Mouse (Mus musculus) left cerebral cortex, adult 8-10 months (tissue): ENCODE results near the gene Apbb2. TPM values are rescaled to one million over a fixed set of nuclear protein-coding genes. Genes with fewer than 3 reads are reported as not detected.

Source experiments
- DNase-seq, 2 experiments: peaks; one replicate each; pipeline ENCODE4 v3.0.0; 2022; ENCODE audit warnings: low spot score in 2 of 2
- total RNA-seq, 4 experiments: library from RNA; stranded (reverse); gene quantifications; 2 replicates each; pipeline ENCODE4 v1.2.4; 2022

Apbb2 gene
- total RNA-seq = 10 to 100 TPM; 59.4 to 65.7 (median 61.0) TPM

GRCm38 (mm10) chr5:66618597-66618996 lies at the start of gene Apbb2:
TSS of gene Apbb2 (minus strand) at chr5:66618784.
- DNase-seq = peak; percentile 85 to 91

- DNase-seq = no peak
These were observed 35.6 kb upstream of the Apbb2 start for GRCm38 (mm10) chr5:66654220-66654619.

- DNase-seq = no peak
These were observed 28.9 kb upstream of the Apbb2 start for GRCm38 (mm10) chr5:66647504-66647903.

- DNase-seq = no peak
These were observed 24.7 kb upstream of the Apbb2 start for GRCm38 (mm10) chr5:66643260-66643659.

- no peak for DNase-seq
These were observed 23.6 kb upstream of the Apbb2 start for GRCm38 (mm10) chr5:66642156-66642555.

GRCm38 (mm10) chr5:66635459-66636079 lies 17.0 kb upstream of the Apbb2 start:
- no peak for DNase-seq

GRCm38 (mm10) chr5:66627805-66628204 lies 9.2 kb upstream of the Apbb2 start:
- no peak for DNase-seq

- DNase-seq = peak; percentile 76 to 81
These were observed 1.6 kb upstream of the Apbb2 start for GRCm38 (mm10) chr5:66620191-66620625.

GRCm38 (mm10) chr5:66619675-66620074 lies 1.1 kb upstream of the Apbb2 start:
- DNase-seq = no peak

GRCm38 (mm10) chr5:66619195-66619594 lies 611 bp upstream of the Apbb2 start:
- DNase-seq = no peak

- DNase-seq = no peak
These were observed 593 bp downstream of the Apbb2 start for GRCm38 (mm10) chr5:66617921-66618460.

- DNase-seq = no peak
These were observed 3.6 kb downstream of the Apbb2 start for GRCm38 (mm10) chr5:66614940-66615339.

GRCm38 (mm10) chr5:66613725-66614124 lies 4.9 kb downstream of the Apbb2 start:
- DNase-seq = no peak

- no peak for DNase-seq
These were observed 5.6 kb downstream of the Apbb2 start for GRCm38 (mm10) chr5:66612964-66613363.

GRCm38 (mm10) chr5:66611851-66612250 lies 6.7 kb downstream of the Apbb2 start:
- DNase-seq = no peak

GRCm38 (mm10) chr5:66611361-66611760 lies 7.2 kb downstream of the Apbb2 start:
- DNase-seq = no peak

GRCm38 (mm10) chr5:66610270-66610669 lies 8.3 kb downstream of the Apbb2 start:
- DNase-seq = no peak

- DNase-seq = no peak
These were observed 9.3 kb downstream of the Apbb2 start for GRCm38 (mm10) chr5:66609306-66609705.

- DNase-seq = no peak
These were observed 10.8 kb downstream of the Apbb2 start for GRCm38 (mm10) chr5:66607801-66608200.

GRCm38 (mm10) chr5:66607201-66607600 lies 11.4 kb downstream of the Apbb2 start:
- no peak for DNase-seq

- no peak for DNase-seq
These were observed 12.9 kb downstream of the Apbb2 start for GRCm38 (mm10) chr5:66605636-66606035.

GRCm38 (mm10) chr5:66604423-66604822 lies 14.2 kb downstream of the Apbb2 start:
- no peak for DNase-seq

GRCm38 (mm10) chr5:66603746-66604145 lies 14.8 kb downstream of the Apbb2 start:
- DNase-seq = no peak
